Mouse (Mus musculus): ENCODE results near the gene Ubc. TPM values are rescaled to one million over a fixed set of nuclear protein-coding genes. Genes with fewer than 3 reads are reported as not detected.
"Not testable (repeated sequence)": the region's sequence is repeated elsewhere in the genome, so short reads cannot be mapped to it uniquely, and the experiment has no call there.

The Ubc gene
- total and polyA plus RNA-seq, 2 experiments from 2014 or later = 958 to 1,306 TPM

- no peak for TF ChIP-seq CTCF (IDR thresholded peaks at IDR 0.05)
- H3K4me2 ChIP-seq (ENCODE audit: low read depth, low read length, poor library complexity, severe bottlenecking) = no peak overlapping the region
- no peak overlapping the region for H3K9ac ChIP-seq (replicated peaks; ENCODE audit: low read length, poor library complexity, severe bottlenecking)
- no peak overlapping the region for H3K4me3 ChIP-seq (ENCODE audit: low read depth, low read length)
- H3K4me1 ChIP-seq (ENCODE audit: insufficient read depth, low read length) = no peaks in the 10 kb centered on the region
- peaks cover 91% of the 10 kb centered on the region for H3K36me3 ChIP-seq (ENCODE audit: insufficient read depth, low read length)
- H3K27me3 ChIP-seq (ENCODE audit: insufficient read depth, low read length) = no peaks in the 10 kb centered on the region
- H3K9me3 ChIP-seq (ENCODE audit: low read length) = no peaks in the 10 kb centered on the region
- no peak for ATAC-seq (ENCODE audit: low FRiP score)
- H3K27ac ChIP-seq (ENCODE audit: low read depth, low read length) = no peak overlapping the region
- 96% methylated on average over 10 of the region's 10 CpGs for WGBS
- DNase-seq (ENCODE audit: low spot score) = no peak
Observed at GRCm38 (mm10) chr5:125425698-125426276, 35.8 kb upstream of the Ubc start.

DNA sequence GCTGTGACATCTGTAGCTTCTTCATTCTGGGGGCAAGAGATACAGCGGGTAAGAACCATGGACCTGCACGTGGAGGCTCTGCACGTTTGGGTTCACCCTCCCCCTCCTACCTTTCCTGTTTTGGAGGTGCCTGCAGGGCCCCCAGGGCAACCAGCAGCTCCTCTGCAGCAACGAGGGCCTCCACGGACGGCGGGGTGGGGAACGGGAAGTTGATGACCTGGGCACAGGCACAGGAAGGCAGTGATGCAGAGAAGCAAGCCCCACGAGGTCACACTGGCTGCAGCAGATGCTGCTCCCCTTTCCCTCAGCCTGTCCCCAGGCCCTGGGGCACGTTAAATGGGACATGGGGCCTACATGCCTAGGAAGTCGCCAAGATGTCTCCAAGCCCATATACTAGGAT, 29.1 kb upstream of the Ubc start:
- ATAC-seq (ENCODE audit: low FRiP score) (no peak), DNase-seq (ENCODE audit: low spot score) (no peak)
- H3K4me2 ChIP-seq (ENCODE audit: low read depth, low read length, poor library complexity, severe bottlenecking) = no peak overlapping the region
- no peak overlapping the region for H3K27ac ChIP-seq (ENCODE audit: low read depth, low read length)
- H3K9ac ChIP-seq (replicated peaks; ENCODE audit: low read length, poor library complexity, severe bottlenecking) = no peak overlapping the region
- H3K9me3 ChIP-seq (ENCODE audit: low read length) = no peaks in the 10 kb centered on the region
- peaks cover 89% of the 10 kb centered on the region for H3K36me3 ChIP-seq (ENCODE audit: insufficient read depth, low read length)
- H3K27me3 ChIP-seq (ENCODE audit: insufficient read depth, low read length) = no peaks in the 10 kb centered on the region
- H3K4me3 ChIP-seq (ENCODE audit: low read depth, low read length) = no peak overlapping the region
- 87% methylated on average over 11 of the region's 11 CpGs for WGBS
- TF ChIP-seq CTCF (IDR thresholded peaks at IDR 0.05) = no peak
- no peaks in the 10 kb centered on the region for H3K4me1 ChIP-seq (ENCODE audit: insufficient read depth, low read length)

DNA sequence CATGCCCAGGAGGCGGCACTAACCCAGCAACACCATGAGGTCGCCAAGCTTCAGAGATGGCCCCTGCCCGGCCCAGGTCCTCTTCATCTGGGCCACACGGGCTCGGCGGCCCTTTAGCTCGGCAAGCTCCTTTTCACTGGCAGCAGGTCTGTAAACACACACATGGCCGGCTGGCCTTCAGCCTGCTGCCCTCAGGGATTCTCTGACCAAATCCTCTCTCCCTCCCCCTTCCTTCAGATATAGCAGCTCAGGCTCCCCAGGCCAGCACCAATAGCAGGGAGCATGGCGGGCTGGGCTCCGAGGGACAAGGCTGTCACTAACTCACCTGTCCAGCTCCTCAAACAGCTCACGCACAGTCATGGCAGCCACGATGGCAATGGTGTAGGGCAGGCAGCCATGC, 28.6 kb upstream of the Ubc start:
- H3K27me3 ChIP-seq (ENCODE audit: insufficient read depth, low read length) = no peaks in the 10 kb centered on the region
- TF ChIP-seq CTCF (IDR thresholded peaks at IDR 0.05) = no peak
- H3K27ac ChIP-seq (ENCODE audit: low read depth, low read length) = no peak overlapping the region
- WGBS = 90% methylated on average over 12 of the region's 12 CpGs
- H3K4me3 ChIP-seq (ENCODE audit: low read depth, low read length) = no peak overlapping the region
- no peak for DNase-seq (ENCODE audit: low spot score)
- ATAC-seq (ENCODE audit: low FRiP score) = no peak
- H3K4me2 ChIP-seq (ENCODE audit: low read depth, low read length, poor library complexity, severe bottlenecking) = no peak overlapping the region
- no peak overlapping the region for H3K9ac ChIP-seq (replicated peaks; ENCODE audit: low read length, poor library complexity, severe bottlenecking)
- no peaks in the 10 kb centered on the region for H3K9me3 ChIP-seq (ENCODE audit: low read length)
- no peaks in the 10 kb centered on the region for H3K4me1 ChIP-seq (ENCODE audit: insufficient read depth, low read length)
- H3K36me3 ChIP-seq (ENCODE audit: insufficient read depth, low read length) = peaks cover 90% of the 10 kb centered on the region

- Histone ChIP-seq H3K4me1 (ENCODE audit: insufficient read depth, low read length) (no peaks in the 10 kb centered on the region), H3K9ac (replicated peaks; ENCODE audit: low read length, poor library complexity, severe bottlenecking) (no peak overlapping the region), H3K27ac (ENCODE audit: low read depth, low read length) (no peak overlapping the region), H3K36me3 (ENCODE audit: insufficient read depth, low read length) (peaks cover 72% of the 10 kb centered on the region), H3K4me2 (ENCODE audit: low read depth, low read length, poor library complexity, severe bottlenecking) (no peak overlapping the region), H3K27me3 (ENCODE audit: insufficient read depth, low read length) (no peaks in the 10 kb centered on the region), H3K9me3 (ENCODE audit: low read length) (no peaks in the 10 kb centered on the region), H3K4me3 (ENCODE audit: low read depth, low read length) (no peak overlapping the region)
- 93% methylated on average over 8 of the region's 8 CpGs for WGBS
- no peak for TF ChIP-seq CTCF (IDR thresholded peaks at IDR 0.05)
- DNase-seq (ENCODE audit: low spot score) = no peak
- ATAC-seq (ENCODE audit: low FRiP score) = no peak
Observed at GRCm38 (mm10) chr5:125416183-125416582, 26.2 kb upstream of the Ubc start.

DNA sequence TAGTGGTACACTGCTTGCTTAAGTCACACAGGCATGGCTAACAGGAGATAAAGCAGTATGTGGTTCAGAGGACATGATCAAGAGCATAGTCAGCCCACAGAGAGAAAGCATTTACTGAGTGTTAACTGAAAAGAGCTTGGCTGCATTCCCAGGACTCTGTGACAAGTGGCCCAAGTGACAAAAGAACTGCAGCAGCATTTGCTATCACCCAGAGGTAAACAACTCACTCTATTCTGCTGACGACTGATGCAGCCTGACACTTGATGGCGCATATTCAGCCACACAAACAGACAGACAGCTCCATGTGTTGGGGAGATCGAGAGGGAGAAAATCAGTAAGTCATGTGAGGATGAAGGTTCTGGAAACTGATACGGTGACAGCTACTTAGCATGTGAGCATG, 23.8 kb upstream of the Ubc start:
- 74% methylated on average over 4 of the region's 4 CpGs for WGBS
- Histone ChIP-seq H3K4me1 (ENCODE audit: insufficient read depth, low read length) (no peaks in the 10 kb centered on the region), H3K27ac (ENCODE audit: low read depth, low read length) (no peak overlapping the region), H3K9ac (replicated peaks; ENCODE audit: low read length, poor library complexity, severe bottlenecking) (no peak overlapping the region), H3K4me3 (ENCODE audit: low read depth, low read length) (no peak overlapping the region), H3K4me2 (ENCODE audit: low read depth, low read length, poor library complexity, severe bottlenecking) (no peak overlapping the region), H3K36me3 (ENCODE audit: insufficient read depth, low read length) (peaks cover 54% of the 10 kb centered on the region), H3K27me3 (ENCODE audit: insufficient read depth, low read length) (no peaks in the 10 kb centered on the region), H3K9me3 (ENCODE audit: low read length) (no peaks in the 10 kb centered on the region)
- no peak for ATAC-seq (ENCODE audit: low FRiP score)
- TF ChIP-seq CTCF (IDR thresholded peaks at IDR 0.05) = no peak
- DNase-seq (ENCODE audit: low spot score) = no peak

DNA sequence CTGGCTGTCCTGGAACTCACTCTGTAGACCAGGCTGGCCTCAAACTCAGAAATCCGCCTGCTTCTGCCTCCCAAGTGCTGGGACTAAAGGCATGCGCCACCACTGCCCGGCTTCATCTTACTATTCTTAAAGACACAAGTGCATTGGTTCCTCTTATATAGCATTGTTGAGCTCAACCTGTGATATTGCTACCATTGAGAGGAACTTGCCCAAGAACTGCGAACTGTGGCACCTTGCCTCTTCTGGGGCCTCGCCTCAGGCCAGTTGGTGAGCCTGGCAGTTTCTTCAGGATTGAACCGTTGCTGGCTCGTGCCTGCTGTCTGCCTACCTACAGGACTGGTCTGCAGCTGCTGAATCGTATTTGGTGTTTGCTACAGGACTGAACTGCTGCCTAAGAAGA, 22.5 kb upstream of the Ubc start:
- not testable (repeated sequence) for DNase-seq (ENCODE audit: low spot score); H3K9me3 ChIP-seq (ENCODE audit: low read length); H3K27me3 ChIP-seq (ENCODE audit: insufficient read depth, low read length); H3K4me2 ChIP-seq (ENCODE audit: low read depth, low read length, poor library complexity, severe bottlenecking); ATAC-seq (ENCODE audit: low FRiP score); H3K27ac ChIP-seq (ENCODE audit: low read depth, low read length); H3K9ac ChIP-seq (replicated peaks; ENCODE audit: low read length, poor library complexity, severe bottlenecking); H3K4me3 ChIP-seq (ENCODE audit: low read depth, low read length); H3K4me1 ChIP-seq (ENCODE audit: insufficient read depth, low read length)
- WGBS = 88% methylated on average over 8 of the region's 8 CpGs
- H3K36me3 ChIP-seq (ENCODE audit: insufficient read depth, low read length) = peaks cover 41% of the 10 kb centered on the region
